Mouse (Mus musculus): Measurements from ENCODE around the gene Tuft1.
"Not testable (repeated sequence)": the region's sequence is repeated elsewhere in the genome, so short reads cannot be mapped to it uniquely, and the experiment has no call there.

GRCm38 (mm10) chr3:94665896-94666295, 7.2 kb upstream of the Tuft1 start:
- not testable (repeated sequence) for TF ChIP-seq MAFK (IDR thresholded peaks at IDR 0.05; ENCODE audit: insufficient read depth, low read depth, low read length); ZC3H11A (IDR thresholded peaks at IDR 0.05; ENCODE audit: borderline replicate concordance, low read depth, low read length)
